Mouse (Mus musculus) urinary bladder, postnatal 36 days (tissue): ENCODE data around the gene Edil3.

Experiments used
- DNase-seq, 2 experiments: peaks; one replicate each; pipeline ENCODE4 v3.0.0; 2022; ENCODE audit warnings: low spot score in 2 of 2, mixed read lengths in 1 of 2

Gene Edil3

GRCm38 (mm10) chr13:89253990-89254642 is 432.8 kb downstream of the Edil3 start:
- DNase-seq: no peak

DNA sequence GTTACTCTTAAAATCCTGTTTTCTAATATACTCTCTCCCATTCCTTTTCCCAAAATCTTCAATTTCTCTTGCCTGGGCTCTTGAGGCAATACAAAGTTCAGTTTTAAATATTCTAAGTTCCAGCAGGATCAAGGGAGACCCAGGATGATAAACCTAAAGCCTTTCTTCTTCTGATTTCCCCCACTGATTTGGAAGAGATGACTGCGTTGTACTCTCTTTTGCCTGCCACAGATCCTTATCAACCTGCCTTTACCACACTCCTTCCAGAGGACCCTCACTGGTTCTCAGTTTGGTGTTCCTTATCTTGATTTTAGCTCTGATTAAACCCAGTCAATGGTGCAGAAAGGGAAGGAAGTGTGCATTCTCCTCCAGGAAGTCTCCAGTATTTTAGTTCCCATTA is 435.6 kb downstream of the Edil3 start:
- DNase-seq: no peak

- no peak for DNase-seq
Measured at GRCm38 (mm10) chr13:89286696-89287305, 465.5 kb downstream of the Edil3 start.

- DNase-seq: no peak
Measured at GRCm38 (mm10) chr13:89288201-89288600, 466.9 kb downstream of the Edil3 start.

DNA sequence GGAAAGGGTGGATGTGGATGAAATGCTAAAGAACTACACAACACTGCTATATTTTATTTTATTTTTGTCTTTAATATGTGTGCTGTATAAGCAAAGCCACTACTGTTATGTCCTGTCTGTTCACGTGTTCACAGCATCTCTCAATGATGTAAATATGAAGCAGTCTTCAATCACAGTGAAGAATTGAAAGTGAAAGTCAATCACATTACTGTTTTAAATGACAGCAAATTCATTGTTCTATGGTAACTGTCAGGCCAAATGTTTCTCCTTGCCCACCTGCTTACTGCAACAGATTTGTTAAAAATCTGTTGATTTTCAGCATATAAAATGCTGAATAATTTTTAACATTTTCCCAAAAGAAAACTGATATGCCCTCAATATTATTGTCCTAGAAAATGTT is 499.9 kb downstream of the Edil3 start:
- DNase-seq: no peak

DNA sequence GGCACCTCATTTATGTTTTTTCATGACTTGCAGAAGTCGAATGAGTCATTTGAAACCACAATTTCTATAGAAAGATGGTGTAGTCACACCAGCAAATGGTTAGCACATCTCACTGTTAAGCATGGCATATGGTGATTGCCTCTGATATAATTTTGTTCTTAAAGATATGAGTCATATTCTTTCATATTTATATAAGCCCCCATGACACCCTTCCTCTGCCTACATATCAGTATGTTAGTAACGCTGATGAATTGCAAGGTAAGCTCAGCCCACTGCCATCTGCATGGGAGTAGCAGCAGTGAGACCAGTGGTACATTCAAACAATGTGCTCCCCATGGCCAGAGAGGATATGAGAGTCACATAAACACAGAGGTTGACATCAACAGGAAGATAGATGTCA is 503.0 kb downstream of the Edil3 start:
- DNase-seq: no peak

- no peak for DNase-seq
Measured at GRCm38 (mm10) chr13:89334494-89334893, 513.2 kb downstream of the Edil3 start.

GRCm38 (mm10) chr13:89335908-89336579 is 514.8 kb downstream of the Edil3 start:
- no peak for DNase-seq

- no peak for DNase-seq
Measured at GRCm38 (mm10) chr13:89339055-89339454, 517.8 kb downstream of the Edil3 start.

GRCm38 (mm10) chr13:89339776-89340175 is 518.5 kb downstream of the Edil3 start:
- DNase-seq: no peak

- DNase-seq: no peak
Measured at GRCm38 (mm10) chr13:89355234-89355633, 534.0 kb downstream of the Edil3 start.

- DNase-seq: no peak
Measured at GRCm38 (mm10) chr13:89358407-89358806, 537.1 kb downstream of the Edil3 start.

DNA sequence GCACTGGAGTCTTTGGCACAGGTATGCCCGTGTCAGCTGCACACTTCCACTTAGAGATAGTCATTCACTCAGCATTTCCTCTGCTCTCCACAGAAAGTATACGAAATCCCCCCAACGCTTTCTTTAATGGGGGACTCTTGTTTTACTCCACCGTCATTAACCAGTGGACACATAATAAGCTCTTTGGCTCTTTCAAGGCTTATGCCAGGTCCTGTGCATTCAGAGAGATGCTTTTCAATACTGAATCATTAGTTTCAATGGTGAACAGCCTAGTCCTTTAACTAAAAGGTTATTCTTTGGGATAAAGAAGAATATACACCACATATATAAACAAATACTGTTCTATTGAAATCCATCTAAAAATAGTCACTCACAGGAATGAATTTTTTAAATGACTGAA is 541.0 kb downstream of the Edil3 start:
- no peak for DNase-seq

GRCm38 (mm10) chr13:89371253-89371652 is 550.0 kb downstream of the Edil3 start:
- DNase-seq: no peak

- DNase-seq: no peak
Measured at GRCm38 (mm10) chr13:89371656-89372240, 550.5 kb downstream of the Edil3 start.
